Mouse (Mus musculus) layer of hippocampus, postnatal 25 days (tissue): ENCODE results near the gene C130073F10Rik. TPM values are rescaled to one million over a fixed set of nuclear protein-coding genes. Genes with fewer than 3 reads are reported as not detected.
"Not testable (repeated sequence)": the region's sequence is repeated elsewhere in the genome, so short reads cannot be mapped to it uniquely, and the experiment has no call there.

Experiments
- DNase-seq, 2 experiments: peaks; one replicate each; pipeline ENCODE4 v3.0.0; 2022; ENCODE audit warnings: mixed read lengths in 2 of 2, low spot score in 1 of 2; ENCODE audit errors: extremely low spot score in 1 of 2
- total RNA-seq, 2 experiments: library from RNA; stranded (reverse); gene quantifications; 2 replicates each; pipeline ENCODE4 v1.2.3; 2021

Gene C130073F10Rik
- not detected for total RNA-seq

DNA sequence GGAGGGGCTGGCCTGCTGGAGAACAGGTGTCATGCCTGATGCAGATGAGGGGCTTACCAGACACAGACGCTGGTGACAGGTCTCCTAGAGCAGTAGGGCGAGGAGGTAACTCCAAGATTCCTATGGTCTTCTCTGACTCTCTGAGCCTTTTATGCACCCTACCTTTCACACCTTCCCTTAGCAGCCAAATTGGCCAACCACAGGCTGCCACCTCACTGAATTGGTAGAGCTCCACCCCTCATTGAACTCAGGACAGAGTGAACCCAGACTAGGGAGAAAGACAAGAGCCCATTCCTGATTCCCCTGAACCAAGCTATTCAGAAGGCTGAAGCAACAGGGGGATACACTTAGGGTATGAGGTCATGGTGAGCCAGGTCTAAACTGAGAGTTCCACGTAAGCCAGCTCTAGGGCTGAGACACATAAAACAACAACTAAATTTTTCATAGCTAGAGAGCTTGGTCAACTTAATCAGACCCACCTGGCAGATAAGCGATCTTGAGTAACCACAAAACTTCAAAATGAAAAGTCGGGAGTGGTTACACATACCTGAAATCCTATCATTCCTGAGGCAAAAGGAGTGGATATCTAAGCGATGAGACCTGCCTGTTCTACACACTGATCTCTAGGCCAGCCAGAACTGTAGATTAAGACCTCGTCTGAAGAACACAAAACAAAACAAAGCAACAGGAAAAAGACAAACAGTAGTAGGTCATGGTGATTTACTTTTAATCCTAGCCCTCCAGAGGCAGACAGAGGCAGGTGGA, at the start of gene C130073F10Rik:
Gene C130073F10Rik, minus strand, starts transcription at position 134 of the 765 bp plus-strand sequence.
- no peak for DNase-seq

DNA sequence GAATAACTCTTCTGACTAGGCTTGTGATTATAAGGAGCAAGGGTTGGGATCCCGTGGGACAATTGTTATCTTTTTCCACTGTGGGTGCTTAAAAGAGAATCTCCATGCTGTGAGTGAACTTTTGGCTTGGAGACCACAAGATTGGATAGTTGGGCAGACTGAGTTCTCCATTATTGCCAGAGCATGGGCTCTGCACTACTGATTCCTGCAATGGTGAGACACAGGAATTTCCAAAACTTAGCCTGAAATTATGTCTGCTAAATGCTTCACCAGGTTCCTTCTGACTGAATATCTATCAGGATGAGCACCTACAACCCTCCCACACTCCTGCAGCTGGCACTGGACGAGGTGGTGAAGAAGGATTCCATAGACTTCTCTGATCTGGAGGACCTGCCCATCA, 46.5 kb upstream of the C130073F10Rik start, which contains the start of gene Gm12794:
Gene Gm12794, plus strand, starts transcription at position 301 of the 400 bp plus-strand sequence.
- not testable (repeated sequence) for DNase-seq

DNA sequence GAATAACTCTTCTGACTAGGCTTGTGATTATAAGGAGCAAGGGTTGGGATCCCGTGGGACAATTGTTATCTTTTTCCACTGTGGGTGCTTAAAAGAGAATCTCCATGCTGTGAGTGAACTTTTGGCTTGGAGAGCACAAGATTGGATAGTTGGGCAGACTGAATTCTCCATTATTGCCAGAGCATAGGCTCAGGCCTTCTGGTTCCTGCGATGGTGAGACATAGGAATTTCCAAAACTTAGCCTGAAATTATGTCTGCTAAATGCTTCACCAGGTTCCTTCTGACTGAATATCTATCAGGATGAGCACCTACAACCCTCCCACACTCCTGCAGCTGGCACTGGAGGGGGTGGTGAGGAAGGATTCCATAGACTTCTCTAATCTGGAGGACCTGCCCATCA, 15.2 kb upstream of the C130073F10Rik start, which contains the start of gene Gm12800:
Gene Gm12800, plus strand, starts transcription at position 301 of the 400 bp plus-strand sequence.
- not testable (repeated sequence) for DNase-seq

DNA sequence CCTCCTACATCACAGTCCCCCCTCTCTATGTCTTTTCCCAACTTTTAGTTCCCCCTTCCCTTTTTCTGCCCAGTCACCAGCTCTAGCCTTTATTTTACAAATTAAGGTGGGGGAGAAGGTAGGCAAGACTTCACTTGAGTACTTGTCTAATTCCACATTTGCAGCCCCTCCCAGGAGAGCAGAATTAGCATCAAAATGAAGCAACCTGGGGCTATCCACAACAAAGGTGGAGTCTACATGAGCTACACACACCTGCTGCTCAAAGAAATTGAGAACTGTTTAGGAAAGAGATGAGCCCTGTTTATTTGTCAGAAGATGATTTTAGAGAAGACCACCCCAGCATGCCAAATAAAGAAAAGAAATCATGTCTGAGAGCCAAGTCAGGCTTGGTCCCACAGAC, 4.2 kb downstream of the C130073F10Rik start:
- DNase-seq, result no peak

DNA sequence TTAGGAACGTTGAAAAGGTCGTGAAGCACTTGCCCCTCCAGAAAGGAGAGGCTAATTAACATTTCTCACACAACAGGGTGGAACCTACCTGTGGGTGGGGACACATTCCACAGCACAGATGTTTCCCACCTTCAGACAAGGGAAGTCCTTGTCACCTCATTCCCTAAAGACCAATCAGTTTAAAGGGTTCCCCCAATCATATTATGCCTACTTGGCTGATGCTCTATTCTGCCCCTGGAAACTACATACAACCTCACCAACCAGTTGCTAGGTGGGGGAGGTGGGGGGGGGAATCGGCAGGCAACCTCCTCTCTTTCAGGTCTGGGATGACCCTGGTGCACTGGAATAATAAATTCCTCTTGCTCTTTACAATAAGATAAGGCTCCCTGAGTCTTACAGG, 9.9 kb downstream of the C130073F10Rik start:
- DNase-seq, result no peak

DNA sequence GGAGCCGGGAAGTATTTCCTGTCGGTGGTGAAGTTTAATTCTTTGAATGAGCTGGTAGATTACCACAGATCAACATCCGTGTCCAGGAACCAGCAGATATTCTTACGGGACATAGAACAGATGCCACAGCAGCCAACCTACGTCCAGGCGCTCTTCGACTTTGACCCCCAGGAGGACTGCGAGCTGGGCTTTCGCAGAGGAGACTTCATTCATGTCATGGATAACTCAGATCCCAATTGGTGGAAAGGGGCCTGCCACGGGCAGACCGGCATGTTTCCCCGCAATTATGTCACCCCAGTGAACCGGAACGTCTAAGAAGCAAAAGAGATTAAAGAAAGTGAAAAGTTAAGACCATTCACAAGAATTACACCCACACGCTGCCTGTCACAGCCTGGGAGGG, 17.9 kb downstream of the C130073F10Rik start:
- not testable (repeated sequence) for DNase-seq

DNA sequence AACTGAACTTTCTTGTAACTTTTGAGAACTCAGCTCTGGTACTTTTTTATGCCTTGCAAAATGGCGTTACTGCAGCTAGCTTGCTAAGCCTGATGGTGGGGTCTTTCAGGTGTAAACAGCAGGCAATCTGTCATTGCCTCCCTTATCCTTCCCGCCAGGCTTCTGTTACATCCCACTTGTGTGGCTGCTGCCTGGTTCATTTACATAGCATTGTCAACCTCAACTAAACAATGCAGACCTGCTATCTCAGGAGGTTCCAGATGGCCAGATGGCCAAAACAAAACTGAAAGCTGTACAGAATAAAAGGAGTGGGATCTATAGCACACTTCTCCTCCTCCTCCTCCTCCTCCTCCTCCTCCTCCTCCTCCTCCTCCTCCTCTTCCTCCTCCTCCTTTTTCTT, 21.6 kb downstream of the C130073F10Rik start:
- DNase-seq, result not testable (repeated sequence)

DNA sequence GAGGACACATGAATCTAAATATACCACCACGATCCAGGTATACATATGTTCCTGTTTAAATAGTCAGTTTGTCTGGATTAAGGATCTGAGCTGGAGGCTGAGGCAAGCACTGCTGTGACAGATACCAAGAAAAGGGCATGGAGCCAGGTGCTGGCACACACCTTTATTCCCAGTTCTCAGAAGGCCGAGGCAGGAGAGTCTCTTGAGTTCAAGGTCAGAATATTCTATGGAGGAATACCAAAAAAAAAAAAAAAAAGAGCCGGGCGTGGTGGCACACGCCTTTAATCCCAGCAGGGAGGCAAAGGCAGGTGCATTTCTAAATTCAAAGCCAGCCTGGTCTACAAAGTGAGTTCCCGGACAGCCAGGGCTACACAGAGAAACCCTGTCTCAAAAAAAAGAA, 31.3 kb downstream of the C130073F10Rik start:
- no peak for DNase-seq

DNA sequence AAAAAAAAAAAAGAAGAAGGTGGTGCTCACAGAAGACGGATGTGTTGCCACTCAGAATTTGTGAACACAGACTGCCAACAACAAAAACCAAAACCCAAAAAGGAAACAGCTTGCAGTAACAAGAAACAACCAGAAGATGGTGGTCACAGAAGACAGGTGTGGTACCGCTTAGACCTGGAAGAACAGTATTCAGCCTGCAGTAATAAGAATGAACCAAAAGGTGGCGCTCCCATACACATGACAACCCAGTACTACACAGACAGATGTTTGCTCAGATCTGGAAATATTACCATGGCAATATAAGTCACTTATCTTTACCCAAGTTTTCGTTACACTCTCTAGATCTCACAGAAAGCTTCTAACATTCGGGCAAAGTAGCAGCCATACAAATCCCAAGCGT, 32.7 kb downstream of the C130073F10Rik start:
- DNase-seq, result peak in 1 of 2 experiments; percentile 5

DNA sequence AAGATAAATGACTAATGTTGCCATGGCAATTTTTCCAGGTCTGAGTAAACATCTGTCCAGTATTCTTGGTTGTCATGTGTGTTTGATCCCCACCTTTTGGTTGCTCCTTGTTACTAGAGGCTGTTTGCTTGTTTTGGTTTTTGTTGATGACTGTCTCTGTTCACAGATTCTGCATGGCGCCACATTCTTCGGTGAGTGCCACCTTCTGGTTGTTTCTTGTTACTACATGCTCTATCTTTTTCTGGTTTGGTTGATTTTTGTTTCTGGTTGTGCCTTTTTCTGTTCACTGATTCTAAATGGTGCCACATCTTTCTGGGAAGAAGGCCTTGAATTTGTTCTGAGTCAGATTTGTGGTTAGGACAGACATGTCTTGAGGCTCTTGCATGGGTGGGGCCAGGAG, 42.7 kb downstream of the C130073F10Rik start:
- no peak for DNase-seq

DNA sequence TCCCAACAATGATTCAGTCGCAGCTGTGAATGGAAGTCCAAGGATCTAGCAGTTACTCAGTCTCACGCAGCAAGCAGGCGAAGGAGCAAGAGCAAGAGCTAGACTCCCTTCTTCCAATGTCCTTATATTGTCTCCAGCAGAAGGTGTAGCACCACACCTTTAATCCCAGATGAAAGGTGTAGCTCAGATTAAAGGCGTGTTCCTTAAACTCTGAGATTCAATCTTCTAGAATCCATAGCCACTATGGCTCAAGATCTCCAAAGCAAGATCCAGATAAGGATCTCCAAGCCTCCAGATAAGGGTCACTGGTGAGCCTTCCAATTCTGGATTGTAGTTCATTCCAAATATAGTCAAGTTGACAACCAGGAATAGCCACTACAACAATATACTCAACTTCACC, 49.7 kb downstream of the C130073F10Rik start, which contains the start of gene B020004J07Rik:
Gene B020004J07Rik, minus strand, starts transcription at position 101 of the 400 bp plus-strand sequence.
- DNase-seq, result not testable (repeated sequence)

Other genes starting within 250 kb of the C130073F10Rik start
- gene Leprot, start 246.1 kb downstream of the C130073F10Rik start, total RNA-seq, result 10 to 100 TPM; 29.7 to 33.7 TPM
- gene Lepr, start 176.4 kb downstream of the C130073F10Rik start, total RNA-seq, result 1 to 10 TPM; 1.6 to 2.1 TPM
- not detected for gene B020004J07Rik, start 49.8 kb downstream of the C130073F10Rik start, total RNA-seq
- not detected for gene Gm12800, start 15.3 kb upstream of the C130073F10Rik start, total RNA-seq
- not detected for gene Gm12794, start 46.6 kb upstream of the C130073F10Rik start, total RNA-seq
- not detected for gene Gm12790, start 87.3 kb upstream of the C130073F10Rik start, total RNA-seq
- not detected for gene Gm12789, start 92.8 kb upstream of the C130073F10Rik start, total RNA-seq
- 10 to 100 TPM; 65.7 TPM for gene Pde4b, start 193.8 kb upstream of the C130073F10Rik start, total RNA-seq